Mouse (Mus musculus) large intestine, adult 2 months (tissue): ENCODE data around the gene Sphk1. TPM values are rescaled to one million over a fixed set of nuclear protein-coding genes. Genes with fewer than 3 reads are reported as not detected.

Source experiments
- DNase-seq: peaks from one replicate; pipeline ENCODE4 v3.0.0-alpha.2; 2012; ENCODE audit warnings: low read depth, low spot score
- WGBS: fragments of 180-500 bp; shearing (Covaris S2); methylation state at CpG from one replicate; pipeline ENCODE4 v1.1.7; 2018; 5-methylcytosine and 5-hydroxymethylcytosine counted together
- polyA plus RNA-seq: library from polyadenylated mRNA; depleted of rRNA; stranded (reverse); fragments of >200 nt; gene quantifications from 2 replicates; pipeline ENCODE4 v1.2.3, GENCODE M21; 2012

The Sphk1 gene
- polyA plus RNA-seq, 1 experiment: 5.2 TPM

GRCm38 (mm10) chr11:116533341-116534153 lies 2.8 kb downstream of the Sphk1 start:
- DNase-seq: no peak
- whole genome bisulfite sequencing: under 1% methylated on average over 63 of the region's 63 CpGs

DNA sequence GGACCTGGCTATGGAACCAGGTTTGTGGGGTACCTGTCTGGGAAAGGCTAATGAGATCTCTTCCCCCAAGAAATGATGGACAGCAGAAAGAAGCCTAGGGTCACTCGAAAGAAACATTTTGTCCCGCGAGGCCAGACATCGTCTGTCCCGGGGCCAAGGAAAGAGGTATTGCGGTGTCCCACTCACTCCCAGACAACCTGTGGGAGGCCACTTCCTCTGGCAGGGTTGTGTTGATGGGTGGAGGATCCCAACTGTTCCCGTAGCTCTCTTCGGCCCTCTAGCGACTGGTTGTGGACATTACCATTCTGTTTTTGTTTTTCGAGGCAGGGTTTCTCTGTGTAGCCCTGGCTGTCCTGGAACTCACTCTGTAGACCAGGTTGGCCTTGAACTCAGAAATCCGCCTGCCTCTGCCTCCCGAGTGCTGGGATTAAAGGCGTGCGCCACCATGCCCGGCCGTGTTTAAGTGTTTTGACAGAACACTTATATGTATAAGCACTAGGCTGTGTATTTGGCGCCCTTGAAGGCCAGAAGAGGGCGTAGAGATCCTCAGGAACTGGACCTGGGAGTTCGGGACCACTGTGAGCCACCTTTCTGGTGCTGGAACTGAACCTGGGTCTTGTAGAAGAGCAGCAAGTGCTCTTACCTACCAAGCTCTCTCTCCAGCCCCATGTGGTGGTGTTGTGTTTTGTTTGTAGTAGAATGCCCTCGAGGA lies 3.6 kb downstream of the Sphk1 start:
- WGBS: 16% methylated on average over 20 of the region's 20 CpGs
- peak; percentile 67 for DNase-seq

GRCm38 (mm10) chr11:116536685-116537084 lies 6.0 kb downstream of the Sphk1 start:
- DNase-seq: no peak
- 95% methylated on average over 7 of the region's 7 CpGs for WGBS

- DNase-seq: no peak
- 84% methylated on average over 5 of the region's 5 CpGs for WGBS
Measured at GRCm38 (mm10) chr11:116537388-116537787, 6.7 kb downstream of the Sphk1 start.

- DNase-seq: no peak
Measured at GRCm38 (mm10) chr11:116538142-116538735, 7.5 kb downstream of the Sphk1 start.

DNA sequence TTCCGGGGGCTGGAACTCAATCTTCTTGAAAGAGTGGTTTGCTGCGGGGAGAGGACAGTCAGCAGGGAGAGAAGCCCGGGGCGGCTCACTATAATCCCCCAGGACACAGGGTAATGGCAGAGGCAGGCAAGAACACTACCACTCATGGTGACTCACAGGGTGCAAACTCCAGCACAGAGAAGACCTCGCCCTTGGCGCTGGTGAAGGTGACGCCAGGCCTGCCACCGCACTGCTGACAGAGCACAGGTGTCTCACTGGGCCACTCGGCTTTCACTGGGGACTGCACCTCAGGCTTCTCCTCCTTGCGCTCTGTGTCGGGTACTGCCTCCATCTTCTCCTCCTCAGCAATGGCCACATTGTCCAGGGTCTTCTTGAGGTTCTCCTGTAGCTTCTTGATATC lies 10.5 kb downstream of the Sphk1 start:
- WGBS: 70% methylated on average over 11 of the region's 11 CpGs

More at GRCm38 (mm10) chr11:116538142-116538735, 7.5 kb downstream of the Sphk1 start:
- WGBS: 86% methylated on average over 12 of the region's 12 CpGs

GRCm38 (mm10) chr11:116543110-116543509 lies 12.4 kb downstream of the Sphk1 start:
- WGBS: 76% methylated on average over 4 of the region's 4 CpGs

More for the DNA sequence above, 10.5 kb downstream of the Sphk1 start:
- DNase-seq: no peak

DNA sequence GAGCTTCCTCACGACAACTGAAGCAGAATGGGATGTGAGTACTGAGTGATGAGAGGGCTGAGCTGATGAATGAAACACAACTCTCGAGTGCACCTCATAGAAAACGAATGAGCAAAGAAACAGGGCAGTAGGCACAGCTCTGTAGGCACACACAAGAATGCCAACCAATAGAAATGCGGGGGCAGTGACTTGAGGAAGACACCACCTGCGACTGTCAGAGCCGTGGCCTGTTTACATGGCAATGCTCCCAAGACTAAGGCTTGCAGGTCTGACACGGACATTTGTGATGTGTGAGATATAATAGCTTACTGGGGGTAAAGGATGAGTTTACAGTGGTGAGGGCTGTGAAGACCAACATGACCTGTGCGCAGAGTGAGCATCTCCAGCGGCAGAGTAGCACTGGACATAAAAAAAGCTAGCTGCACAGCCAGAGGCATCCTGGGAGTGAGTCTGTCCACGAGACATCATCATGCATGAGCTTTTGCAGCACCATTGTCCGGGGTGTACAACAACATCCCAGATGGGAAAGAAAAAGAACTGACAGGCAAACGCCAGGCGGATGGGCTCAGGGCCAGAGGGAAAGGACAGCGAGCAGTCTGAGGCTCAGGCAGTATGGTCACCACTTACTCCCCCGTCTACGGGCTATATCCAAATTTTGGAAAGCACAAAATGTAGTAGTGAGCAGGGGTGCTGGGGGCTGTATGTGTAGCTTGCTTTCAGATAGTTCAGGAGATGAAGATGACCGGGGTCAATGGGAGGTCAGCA lies 16.8 kb downstream of the Sphk1 start:
- DNase-seq: no peak

More at GRCm38 (mm10) chr11:116543110-116543509, 12.4 kb downstream of the Sphk1 start:
- DNase-seq: no peak

GRCm38 (mm10) chr11:116548780-116549179 lies 18.1 kb downstream of the Sphk1 start:
- WGBS: 94% methylated on average over 9 of the region's 9 CpGs

More for the DNA sequence above, 16.8 kb downstream of the Sphk1 start:
- 79% methylated on average over 17 of the region's 17 CpGs for WGBS

GRCm38 (mm10) chr11:116549273-116550038 lies 18.7 kb downstream of the Sphk1 start:
- 89% methylated on average over 11 of the region's 11 CpGs for WGBS
- DNase-seq: no peak

More at GRCm38 (mm10) chr11:116548780-116549179, 18.1 kb downstream of the Sphk1 start:
- no peak for DNase-seq

DNA sequence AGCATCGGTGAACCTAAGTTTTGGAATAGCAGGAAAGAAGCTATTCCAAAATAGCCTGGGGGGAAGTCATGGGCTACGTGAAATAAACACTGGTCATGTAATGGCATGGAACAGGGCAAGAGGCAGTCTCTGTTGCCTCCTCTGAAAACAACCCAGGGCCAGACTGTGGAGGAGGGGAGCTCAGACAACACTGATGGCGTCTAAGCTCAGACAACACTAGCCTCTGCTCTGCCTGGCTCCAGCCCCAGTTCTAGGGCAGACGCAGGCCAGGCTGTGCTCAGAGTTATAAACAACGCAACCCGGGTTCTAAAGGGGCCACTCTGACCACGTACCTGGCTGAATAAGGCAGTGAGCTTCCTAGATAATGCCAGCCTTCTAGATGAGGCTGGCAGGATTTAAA lies 20.0 kb downstream of the Sphk1 start:
- 67% methylated on average over 7 of the region's 7 CpGs for WGBS
- no peak for DNase-seq

GRCm38 (mm10) chr11:116552194-116552593 lies 21.5 kb downstream of the Sphk1 start:
- no peak for DNase-seq
- 44% methylated on average over 1 of the region's 1 CpGs for WGBS

GRCm38 (mm10) chr11:116554171-116554878 lies 23.6 kb downstream of the Sphk1 start:
- 34% methylated on average over 12 of the region's 12 CpGs for WGBS
- no peak for DNase-seq

- no peak for DNase-seq
- 58% methylated on average over 1 of the region's 1 CpGs for WGBS
Measured at GRCm38 (mm10) chr11:116555572-116555971, 24.8 kb downstream of the Sphk1 start.

DNA sequence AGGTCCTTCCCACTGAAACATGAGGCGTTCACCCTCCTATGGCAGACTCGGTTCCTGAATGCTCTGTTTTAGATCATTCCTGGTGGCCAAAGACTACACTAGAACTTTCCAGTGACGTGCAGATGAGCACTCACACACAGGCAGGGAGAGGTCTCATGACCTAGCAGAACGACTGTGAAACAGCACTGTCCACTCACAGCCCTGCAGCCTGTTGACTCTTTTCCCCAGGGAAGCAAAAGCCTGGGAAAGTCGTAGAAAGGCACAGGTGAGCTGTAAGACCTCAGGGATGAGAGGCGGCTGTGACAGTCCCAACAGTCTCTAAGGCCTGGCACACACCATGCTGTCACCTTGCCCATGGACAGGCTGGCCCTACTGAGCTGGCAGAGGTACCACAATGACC lies 25.6 kb downstream of the Sphk1 start:
- DNase-seq: no peak
- WGBS: 70% methylated on average over 6 of the region's 6 CpGs

DNA sequence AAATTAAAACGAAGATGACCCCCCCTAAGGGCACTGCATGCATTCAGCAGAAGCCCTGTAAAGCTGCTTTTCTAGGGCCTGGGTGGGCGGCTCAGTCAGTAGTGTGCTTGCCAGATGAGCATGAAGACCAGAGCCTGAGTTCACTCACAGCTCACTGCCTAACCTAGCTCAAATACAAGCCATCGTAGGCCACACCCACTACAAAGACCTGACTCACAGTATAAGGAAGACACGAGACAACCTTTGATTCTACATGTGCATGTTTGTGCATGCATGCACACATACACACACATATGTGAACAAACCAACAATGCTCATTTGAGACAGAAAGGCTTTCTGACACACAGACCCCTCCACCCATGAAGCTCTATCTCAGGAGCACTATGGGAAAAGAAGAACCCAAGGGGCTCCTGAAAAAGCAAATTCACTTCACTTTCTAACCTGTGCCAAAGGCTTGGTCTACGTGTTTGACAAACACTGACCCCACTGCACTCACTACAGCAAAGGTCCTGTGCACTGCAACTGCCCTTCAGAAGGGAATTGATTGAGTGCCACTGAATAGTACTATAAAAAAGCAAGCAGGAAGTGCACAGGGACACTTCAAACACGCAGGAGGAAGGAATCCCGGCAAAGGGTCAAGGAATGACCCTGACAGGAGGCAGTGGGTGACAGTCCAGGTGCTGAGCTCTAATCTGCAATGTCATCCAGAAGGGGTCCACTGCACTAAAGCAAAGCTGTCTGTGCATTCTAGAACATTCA lies 34.7 kb downstream of the Sphk1 start:
- no peak for DNase-seq

DNA sequence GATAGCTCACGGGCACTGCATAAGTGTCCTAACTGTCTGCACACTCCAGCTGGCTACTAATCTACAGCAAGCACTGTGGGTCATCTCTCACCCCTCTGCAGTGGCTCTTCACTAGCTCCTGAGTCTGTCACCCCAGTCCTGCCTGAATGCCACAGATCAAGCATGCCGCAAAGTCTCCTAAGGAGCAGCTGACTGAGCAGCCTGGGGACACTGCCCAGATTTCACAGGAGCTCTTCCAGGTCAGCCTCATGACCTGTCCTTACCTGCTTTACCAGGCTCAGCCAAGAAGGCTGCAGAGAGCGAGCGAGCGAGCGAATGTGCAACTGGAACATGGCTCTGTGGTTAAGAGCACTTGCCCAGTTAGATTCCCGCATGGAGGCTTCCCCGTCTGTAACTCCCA lies 36.8 kb downstream of the Sphk1 start:
- DNase-seq: no peak
- WGBS: 96% methylated on average over 8 of the region's 8 CpGs

More for the DNA sequence above, 34.7 kb downstream of the Sphk1 start:
- 27% methylated on average over 7 of the region's 7 CpGs for WGBS

- DNase-seq: no peak
- 90% methylated on average over 7 of the region's 7 CpGs for WGBS
Measured at GRCm38 (mm10) chr11:116570821-116571220, 40.1 kb downstream of the Sphk1 start.
